Mouse (Mus musculus) hindbrain, postnatal 0 days (tissue): Measurements from ENCODE around the gene Alg13. TPM values are rescaled to one million over a fixed set of nuclear protein-coding genes. Genes with fewer than 3 reads are reported as not detected.

Experiments
- ATAC-seq: fragments of 200-750 bp; cut with Nextera tagmentation; 2 replicates; pipeline ENCODE4 v1.8.0; 2017; ENCODE audit warnings: mild to moderate bottlenecking, moderate TSS enrichment, moderate library complexity
- DNase-seq: peaks from one replicate; pipeline ENCODE4 v3.0.0-alpha.2; 2015; ENCODE audit warnings: low spot score
- H3K27ac ChIP-seq: fragments of 300-500 bp; sonication (generic); 2 replicates; pipeline ENCODE4 v1.5.1; 2014; ENCODE audit warnings: mild to moderate bottlenecking
- H3K27me3 ChIP-seq: fragments of 300-500 bp; sonication (generic); 2 replicates; pipeline ENCODE4 v1.6.1; 2014; ENCODE audit warnings: low read length, mixed read lengths; ENCODE audit not compliant: insufficient read depth
- H3K36me3 ChIP-seq: fragments of 300-500 bp; sonication (generic); 2 replicates; pipeline ENCODE4 v1.6.1; 2014; ENCODE audit warnings: low read length, mixed read lengths; ENCODE audit not compliant: insufficient read depth
- H3K4me1 ChIP-seq: fragments of 300-500 bp; sonication (generic); 2 replicates; pipeline ENCODE4 v1.6.1; 2014; ENCODE audit warnings: antibody characterized with exemption, low read length, mixed read lengths; ENCODE audit not compliant: insufficient read depth
- H3K4me2 ChIP-seq: fragments of 300-500 bp; sonication (generic); 2 replicates; pipeline ENCODE4 v1.6.1; 2014; ENCODE audit warnings: low read depth, mild to moderate bottlenecking, low read length, moderate library complexity, mixed read lengths
- H3K4me3 ChIP-seq: fragments of 300-500 bp; sonication (generic); 2 replicates; pipeline ENCODE4 v1.5.1; 2014; ENCODE audit warnings: low read length
- H3K9ac ChIP-seq: fragments of 300-500 bp; sonication (generic); replicated peaks from 2 replicates; pipeline ENCODE4 v1.6.1; 2014; ENCODE audit warnings: mild to moderate bottlenecking, low read length, moderate library complexity, mixed read lengths
- H3K9me3 ChIP-seq: fragments of 300-500 bp; sonication (generic); 2 replicates; pipeline ENCODE4 v1.6.1; 2016; ENCODE audit warnings: low read length, mixed read lengths
- CTCF ChIP-seq: IDR thresholded peaks from 2 replicates; pipeline ENCODE4 v1.5.1; 2016; ENCODE audit warnings: antibody characterized with exemption, control low read depth, low read depth
- WGBS: fragments of 180-500 bp; shearing (Covaris S2); extraction: QIAGEN DNeasy Blood & Tissue Kit; methylation state at CpG from one replicate; pipeline ENCODE4 v1.1.7; 2014; 5-methylcytosine and 5-hydroxymethylcytosine counted together
- polyA plus RNA-seq: library from polyadenylated mRNA; unstranded; fragments of >200 nt; fragmentation: Nextera tagmentation; extraction: Ambion mirVana; gene quantifications from 2 replicates; pipeline ENCODE4 v1.2.1, GENCODE M21; 2015
- total RNA-seq: library from RNA; depleted of rRNA; stranded (reverse); fragments of >200 nt; gene quantifications from 2 replicates; pipeline ENCODE4 v1.2.3, GENCODE M21; 2014; rRNA removed

The Alg13 gene
- total RNA-seq (8.0 and 14.7 TPM in 2 replicates), polyA plus RNA-seq (17.1 and 18.2 TPM in 2 replicates)

GRCm38 (mm10) chrX:144317548-144318163 lies at the start of gene Alg13:
Gene Alg13, plus strand, starts transcription at chrX:144317804.
- ATAC-seq (peak; percentile 95), DNase-seq (peak; percentile 91)
- 32% methylated on average over 35 of the region's 47 CpGs for WGBS
- peak within 1 kb of the TSS; percentile 55 for H3K9ac ChIP-seq
- H3K9me3 ChIP-seq = no peaks in the 10 kb centered on the region
- no peaks in the 10 kb centered on the region for H3K36me3 ChIP-seq
- no peaks in the 10 kb centered on the region for H3K27me3 ChIP-seq
- peak within 1 kb of the TSS; percentile 62; the same call in 1 of the 2 replicates for H3K27ac ChIP-seq
- TF ChIP-seq CTCF = no peak
- H3K4me3 ChIP-seq = peak within 1 kb of the TSS; percentile 64
- H3K4me2 ChIP-seq = peak within 1 kb of the TSS; percentile 69
- H3K4me1 ChIP-seq = no peaks in the 10 kb centered on the region

GRCm38 (mm10) chrX:144268606-144269005 lies 49.0 kb upstream of the Alg13 start:
- no peaks in the 10 kb centered on the region for H3K9me3 ChIP-seq
- ATAC-seq (no peak), DNase-seq (no peak)
- no peak overlapping the region for H3K4me2 ChIP-seq
- no peak overlapping the region for H3K9ac ChIP-seq
- no peak for TF ChIP-seq CTCF
- 70% methylated on average over 1 of the region's 1 CpGs for WGBS
- H3K36me3 ChIP-seq = no peaks in the 10 kb centered on the region
- no peaks in the 10 kb centered on the region for H3K4me1 ChIP-seq
- no peaks in the 10 kb centered on the region for H3K27me3 ChIP-seq
- H3K27ac ChIP-seq = no peak overlapping the region
- no peak overlapping the region for H3K4me3 ChIP-seq

- WGBS = 63% methylated on average over 2 of the region's 2 CpGs
Measured at GRCm38 (mm10) chrX:144301476-144301875, 16.1 kb upstream of the Alg13 start.

GRCm38 (mm10) chrX:144305659-144306058 lies 11.9 kb upstream of the Alg13 start:
- no peak overlapping the region for H3K4me3 ChIP-seq
- H3K9me3 ChIP-seq = no peaks in the 10 kb centered on the region
- no peaks in the 10 kb centered on the region for H3K36me3 ChIP-seq
- no peak overlapping the region for H3K9ac ChIP-seq
- no peak overlapping the region for H3K4me2 ChIP-seq
- no peak overlapping the region for H3K27ac ChIP-seq
- ATAC-seq (no peak), DNase-seq (no peak)
- H3K27me3 ChIP-seq = no peaks in the 10 kb centered on the region
- no peak for TF ChIP-seq CTCF
- 84% methylated on average over 2 of the region's 2 CpGs for WGBS
- H3K4me1 ChIP-seq = no peaks in the 10 kb centered on the region

More at GRCm38 (mm10) chrX:144301476-144301875, 16.1 kb upstream of the Alg13 start:
- Histone ChIP-seq H3K36me3 (no peaks in the 10 kb centered on the region), H3K4me1 (no peaks in the 10 kb centered on the region), H3K27ac (no peak overlapping the region), H3K27me3 (no peaks in the 10 kb centered on the region), H3K4me2 (no peak overlapping the region), H3K9me3 (no peaks in the 10 kb centered on the region), H3K9ac (no peak overlapping the region), H3K4me3 (no peak overlapping the region)
- ATAC-seq = no peak
- peak; percentile 72 for TF ChIP-seq CTCF
- peak; percentile 68 for DNase-seq

GRCm38 (mm10) chrX:144314041-144314440 lies 3.6 kb upstream of the Alg13 start:
- 59% methylated on average over 2 of the region's 2 CpGs for WGBS
- Histone ChIP-seq H3K4me1 (no peaks in the 10 kb centered on the region), H3K9me3 (no peaks in the 10 kb centered on the region), H3K4me2 (no peak overlapping the region), H3K27me3 (no peaks in the 10 kb centered on the region), H3K9ac (no peak overlapping the region), H3K27ac (no peak overlapping the region), H3K36me3 (no peaks in the 10 kb centered on the region), H3K4me3 (no peak overlapping the region)
- no peak for ATAC-seq
- DNase-seq = no peak
- no peak for TF ChIP-seq CTCF

GRCm38 (mm10) chrX:144315028-144315427 lies 2.6 kb upstream of the Alg13 start:
- H3K4me3 ChIP-seq = no peak overlapping the region
- no peak for TF ChIP-seq CTCF
- H3K4me2 ChIP-seq = no peak overlapping the region
- no peaks in the 10 kb centered on the region for H3K9me3 ChIP-seq
- no peaks in the 10 kb centered on the region for H3K27me3 ChIP-seq
- H3K4me1 ChIP-seq = no peaks in the 10 kb centered on the region
- no peak overlapping the region for H3K9ac ChIP-seq
- H3K27ac ChIP-seq = no peak overlapping the region
- no peak for ATAC-seq
- DNase-seq = no peak
- H3K36me3 ChIP-seq = no peaks in the 10 kb centered on the region
- 47% methylated on average over 5 of the region's 5 CpGs for WGBS

- H3K36me3 ChIP-seq = no peaks in the 10 kb centered on the region
- no peaks in the 10 kb centered on the region for H3K9me3 ChIP-seq
- no peak for DNase-seq
- no peak for ATAC-seq
- no peak overlapping the region for H3K4me3 ChIP-seq
- no peak for TF ChIP-seq CTCF
- 69% methylated on average over 5 of the region's 5 CpGs for WGBS
- H3K4me1 ChIP-seq = no peaks in the 10 kb centered on the region
- no peak overlapping the region for H3K9ac ChIP-seq
- H3K27me3 ChIP-seq = no peaks in the 10 kb centered on the region
- H3K27ac ChIP-seq = no peak overlapping the region
- H3K4me2 ChIP-seq = no peak overlapping the region
Measured at GRCm38 (mm10) chrX:144316004-144316403, 1.6 kb upstream of the Alg13 start.
